Mouse (Mus musculus) kidney, adult 18-20 months (tissue): ENCODE measurements around the gene Sntn.

Experiments
- DNase-seq: peaks from one replicate; pipeline ENCODE4 v3.0.0; 2021

The Sntn gene

DNA sequence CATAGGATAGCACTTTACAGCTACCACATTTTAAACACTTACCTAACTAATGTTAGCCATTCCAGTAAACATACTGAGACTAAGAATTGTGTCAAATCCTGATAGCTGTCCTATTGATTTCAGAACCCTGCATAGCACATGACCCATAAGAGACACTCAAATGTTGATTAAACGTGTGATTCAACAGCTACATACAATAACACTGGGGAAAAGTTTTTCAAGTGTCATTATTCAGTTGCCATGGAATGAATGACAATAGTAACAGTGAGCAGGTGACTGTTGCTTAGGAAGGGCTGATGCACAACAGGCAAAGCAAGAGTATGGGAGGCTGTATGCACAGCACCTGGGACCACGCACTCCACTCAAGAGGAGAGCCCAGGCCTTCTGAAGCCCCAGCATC lies at the start of gene Sntn:
Sntn (plus strand) TSS at position 301 of the 400 bp plus-strand sequence.
- no peak for DNase-seq

DNA sequence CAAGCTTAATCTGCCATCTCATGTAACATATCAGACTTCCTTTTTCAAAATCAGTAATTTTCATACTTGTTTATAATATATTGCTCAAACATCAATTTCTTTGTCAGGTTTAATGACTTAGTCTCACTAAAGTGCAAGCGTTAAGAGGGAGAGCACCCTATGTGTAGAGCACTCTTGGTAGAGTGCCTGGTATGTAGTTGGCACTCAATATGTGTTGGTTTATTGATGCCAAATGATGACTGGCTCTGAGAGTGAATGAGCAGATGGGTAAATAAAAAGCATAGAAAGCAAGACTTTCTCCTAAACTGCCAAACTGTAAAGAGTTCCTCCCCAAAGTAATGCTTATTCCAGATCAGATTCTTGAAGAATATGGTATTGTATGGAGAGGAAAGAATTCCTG lies 20.8 kb upstream of the Sntn start:
- DNase-seq: no peak

DNA sequence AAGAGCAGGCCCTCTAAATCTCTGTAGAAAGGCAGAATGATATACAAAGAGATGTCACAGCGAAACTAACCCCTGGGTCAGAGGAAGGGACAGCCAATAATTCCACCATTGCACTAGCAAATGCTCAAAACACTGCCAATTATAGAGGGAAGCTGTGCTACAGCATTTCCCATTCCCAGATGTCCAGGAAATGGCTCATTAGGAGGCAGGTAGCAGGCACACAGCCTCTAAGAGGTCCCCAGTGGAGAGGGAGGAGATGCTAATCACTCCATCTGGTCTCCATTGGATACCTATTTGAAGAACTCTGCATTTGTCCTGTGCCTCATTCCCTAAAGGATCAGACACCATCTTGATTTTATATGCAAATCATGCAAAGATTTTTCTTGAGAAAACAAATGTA lies 19.6 kb upstream of the Sntn start:
- no peak for DNase-seq

DNA sequence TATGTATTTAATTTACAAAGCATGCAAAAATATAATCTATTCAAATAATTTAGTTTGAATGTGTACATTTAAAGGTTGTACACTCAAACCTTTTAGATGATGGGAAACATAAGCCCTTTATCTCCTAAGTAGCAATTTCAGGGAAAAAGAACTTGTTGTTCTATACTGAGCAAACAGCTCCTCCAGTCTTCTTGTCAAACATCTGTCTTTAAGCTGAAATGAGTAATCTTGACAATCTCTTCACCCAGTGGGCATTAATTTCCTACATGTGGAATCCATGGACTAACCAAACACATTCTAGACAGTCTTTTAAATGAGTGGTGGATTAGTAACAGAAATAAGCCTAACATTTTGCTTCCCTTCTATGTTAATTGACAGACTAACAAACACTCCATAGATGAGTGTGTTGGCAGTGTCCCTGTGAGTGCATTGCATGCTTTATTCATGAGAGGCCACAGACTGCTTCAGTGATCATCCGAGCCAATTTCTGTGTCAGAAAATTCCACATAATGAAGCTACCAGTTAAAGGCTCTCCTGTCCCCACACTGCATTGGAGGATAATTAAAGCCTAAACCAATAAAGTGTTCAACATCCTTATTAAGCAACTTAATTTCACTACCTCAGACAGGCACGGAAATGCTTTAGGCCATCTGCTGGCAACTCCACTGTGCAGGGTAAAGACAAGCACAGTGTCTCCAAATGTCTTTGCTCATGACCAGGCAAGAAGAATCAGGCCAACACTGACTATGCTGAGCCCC lies 19.0 kb upstream of the Sntn start:
- DNase-seq: no peak

DNA sequence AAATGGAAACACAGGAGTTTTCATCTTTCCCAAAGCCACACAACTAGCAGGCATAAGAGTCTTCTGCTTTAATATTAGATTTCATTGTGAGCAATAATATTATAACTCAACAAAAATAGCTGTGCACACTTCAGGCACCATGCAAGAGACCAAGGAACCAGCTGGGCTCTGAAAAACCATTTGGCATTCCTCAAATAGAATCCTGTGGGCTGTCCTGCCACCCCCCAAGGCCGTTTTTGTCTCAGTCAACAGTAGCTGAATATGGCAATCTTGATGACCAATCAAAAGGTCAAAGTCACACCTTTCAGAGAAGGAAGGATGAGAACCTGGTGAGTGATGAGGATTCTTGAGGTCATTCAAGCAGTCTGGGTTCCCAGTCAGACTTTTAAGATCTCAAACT lies 16.0 kb downstream of the Sntn start:
- DNase-seq: no peak

DNA sequence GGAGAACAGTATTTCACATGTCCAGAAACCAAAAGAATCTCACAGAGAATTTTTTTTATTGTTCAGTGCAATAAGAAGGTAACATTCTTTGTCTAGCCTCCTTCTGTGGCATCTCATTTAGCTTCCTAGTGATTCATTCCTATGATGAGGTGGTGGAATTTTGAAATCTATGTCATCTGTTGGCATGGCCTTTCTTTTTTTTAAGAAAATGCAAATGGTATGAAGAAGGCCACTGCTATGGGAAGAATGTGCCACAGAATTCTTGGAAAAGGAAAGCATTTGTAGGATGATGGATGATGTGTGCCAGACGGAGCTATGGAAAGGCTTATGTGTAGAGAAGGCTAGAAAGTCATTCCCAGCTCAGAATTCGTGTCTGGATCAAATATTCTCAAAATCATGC lies 19.8 kb downstream of the Sntn start:
- no peak for DNase-seq

DNA sequence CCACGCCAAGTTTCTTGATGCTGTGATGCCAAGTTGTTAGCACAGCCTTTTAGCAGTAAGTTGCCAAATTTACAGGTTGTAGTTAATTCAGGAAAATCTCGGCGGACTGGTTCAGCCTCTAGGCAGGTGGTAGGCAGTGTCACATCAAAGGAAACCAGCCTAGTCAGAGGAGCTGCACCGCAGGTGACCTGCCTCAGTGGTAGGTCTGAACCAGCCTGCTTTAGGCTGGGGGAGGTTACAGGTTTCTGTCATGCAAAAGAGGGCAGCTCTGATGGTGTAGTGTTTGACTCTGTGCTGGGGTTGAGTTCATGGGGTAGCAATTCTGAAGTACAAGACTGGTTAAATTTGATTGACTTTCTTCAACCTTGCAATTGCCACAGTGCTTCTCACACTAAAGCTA lies 61.6 kb downstream of the Sntn start:
- no peak for DNase-seq
